Mouse (Mus musculus): ENCODE measurements around the gene Tcea2. TPM values are rescaled to one million over a fixed set of nuclear protein-coding genes. Genes with fewer than 3 reads are reported as not detected.

Gene Tcea2
- polyA plus RNA-seq (2014; fragmentation: Nextera tagmentation; extraction: Ambion mirVana) = 13.5 and 14.1 TPM in 2 replicates

- Histone ChIP-seq H3K4me1 (ENCODE audit: control insufficient read depth, insufficient read depth, low read length) (peaks cover 9% of the 10 kb centered on the region), H3K36me3 (ENCODE audit: control insufficient read depth, insufficient read depth, low read length) (no peaks in the 10 kb centered on the region), H3K4me3 (ENCODE audit: low read depth, low read length) (peak within 1 kb of the TSS; percentile 70), H3K4me2 (peak within 1 kb of the TSS; percentile 97), H3K9ac (ENCODE audit: low read depth, low read length) (peak within 1 kb of the TSS; percentile 89), H3K27me3 (ENCODE audit: control insufficient read depth, insufficient read depth, low read length) (no peaks in the 10 kb centered on the region), H3K9me3 (replicated peaks; ENCODE audit: control insufficient read depth, low read length) (no peaks in the 10 kb centered on the region), H3K27ac (ENCODE audit: low read depth, low read length) (peak within 1 kb of the TSS; percentile 70)
- under 1% methylated on average over 69 of the region's 69 CpGs for WGBS (ENCODE audit: insufficient replicate concordance)
- peak; percentile 28 for ATAC-seq (replicated peaks; ENCODE audit: insufficient number of reproducible peaks, low FRiP score, low TSS enrichment)
These were observed at the start of gene Tcea2 for GRCm38 (mm10) chr2:181679951-181680715. Tcea2 (plus strand) TSS chr2:181680310.

GRCm38 (mm10) chr2:181632624-181633023, 47.5 kb upstream of the Tcea2 start:
- Histone ChIP-seq H3K4me3 (ENCODE audit: low read depth, low read length) (no peak overlapping the region), H3K4me1 (ENCODE audit: control insufficient read depth, insufficient read depth, low read length) (no peaks in the 10 kb centered on the region), H3K9me3 (replicated peaks; ENCODE audit: control insufficient read depth, low read length) (no peaks in the 10 kb centered on the region), H3K27me3 (ENCODE audit: control insufficient read depth, insufficient read depth, low read length) (no peaks in the 10 kb centered on the region), H3K4me2 (no peak overlapping the region), H3K9ac (ENCODE audit: low read depth, low read length) (no peak overlapping the region), H3K36me3 (ENCODE audit: control insufficient read depth, insufficient read depth, low read length) (peaks cover 35% of the 10 kb centered on the region), H3K27ac (ENCODE audit: low read depth, low read length) (no peak overlapping the region)
- WGBS (ENCODE audit: insufficient replicate concordance) = 93% methylated on average over 6 of the region's 6 CpGs
- no peak for ATAC-seq (replicated peaks; ENCODE audit: insufficient number of reproducible peaks, low FRiP score, low TSS enrichment)

GRCm38 (mm10) chr2:181635865-181636264, 44.2 kb upstream of the Tcea2 start:
- H3K9ac ChIP-seq (ENCODE audit: low read depth, low read length) = no peak overlapping the region
- H3K4me2 ChIP-seq = no peak overlapping the region
- H3K9me3 ChIP-seq (replicated peaks; ENCODE audit: control insufficient read depth, low read length) = no peaks in the 10 kb centered on the region
- H3K27ac ChIP-seq (ENCODE audit: low read depth, low read length) = no peak overlapping the region
- peaks cover 35% of the 10 kb centered on the region for H3K36me3 ChIP-seq (ENCODE audit: control insufficient read depth, insufficient read depth, low read length)
- WGBS (ENCODE audit: insufficient replicate concordance) = 88% methylated on average over 3 of the region's 3 CpGs
- no peak overlapping the region for H3K4me3 ChIP-seq (ENCODE audit: low read depth, low read length)
- no peaks in the 10 kb centered on the region for H3K4me1 ChIP-seq (ENCODE audit: control insufficient read depth, insufficient read depth, low read length)
- no peaks in the 10 kb centered on the region for H3K27me3 ChIP-seq (ENCODE audit: control insufficient read depth, insufficient read depth, low read length)
- ATAC-seq (replicated peaks; ENCODE audit: insufficient number of reproducible peaks, low FRiP score, low TSS enrichment) = no peak

- Histone ChIP-seq H3K36me3 (ENCODE audit: control insufficient read depth, insufficient read depth, low read length) (peaks cover 19% of the 10 kb centered on the region), H3K9ac (ENCODE audit: low read depth, low read length) (no peak overlapping the region), H3K27ac (ENCODE audit: low read depth, low read length) (no peak overlapping the region), H3K4me2 (no peak overlapping the region), H3K4me3 (ENCODE audit: low read depth, low read length) (no peak overlapping the region), H3K9me3 (replicated peaks; ENCODE audit: control insufficient read depth, low read length) (no peaks in the 10 kb centered on the region), H3K27me3 (ENCODE audit: control insufficient read depth, insufficient read depth, low read length) (no peaks in the 10 kb centered on the region), H3K4me1 (ENCODE audit: control insufficient read depth, insufficient read depth, low read length) (no peaks in the 10 kb centered on the region)
- WGBS (ENCODE audit: insufficient replicate concordance) = 93% methylated on average over 2 of the region's 2 CpGs
- no peak for ATAC-seq (replicated peaks; ENCODE audit: insufficient number of reproducible peaks, low FRiP score, low TSS enrichment)
These were observed 35.7 kb upstream of the Tcea2 start for GRCm38 (mm10) chr2:181644361-181644760.

- Histone ChIP-seq H3K9me3 (replicated peaks; ENCODE audit: control insufficient read depth, low read length) (no peaks in the 10 kb centered on the region), H3K4me3 (ENCODE audit: low read depth, low read length) (no peak overlapping the region), H3K36me3 (ENCODE audit: control insufficient read depth, insufficient read depth, low read length) (peaks cover 32% of the 10 kb centered on the region), H3K4me1 (ENCODE audit: control insufficient read depth, insufficient read depth, low read length) (no peaks in the 10 kb centered on the region), H3K9ac (ENCODE audit: low read depth, low read length) (no peak overlapping the region), H3K27ac (ENCODE audit: low read depth, low read length) (no peak overlapping the region), H3K27me3 (ENCODE audit: control insufficient read depth, insufficient read depth, low read length) (no peaks in the 10 kb centered on the region), H3K4me2 (no peak overlapping the region)
- WGBS (ENCODE audit: insufficient replicate concordance) = 95% methylated on average over 3 of the region's 3 CpGs
- ATAC-seq (replicated peaks; ENCODE audit: insufficient number of reproducible peaks, low FRiP score, low TSS enrichment) = no peak
These were observed 34.4 kb upstream of the Tcea2 start for GRCm38 (mm10) chr2:181645666-181646065.

- no peaks in the 10 kb centered on the region for H3K4me1 ChIP-seq (ENCODE audit: control insufficient read depth, insufficient read depth, low read length)
- H3K9ac ChIP-seq (ENCODE audit: low read depth, low read length) = no peak overlapping the region
- H3K4me3 ChIP-seq (ENCODE audit: low read depth, low read length) = no peak overlapping the region
- H3K27me3 ChIP-seq (ENCODE audit: control insufficient read depth, insufficient read depth, low read length) = no peaks in the 10 kb centered on the region
- no peak overlapping the region for H3K4me2 ChIP-seq
- no peak for ATAC-seq (replicated peaks; ENCODE audit: insufficient number of reproducible peaks, low FRiP score, low TSS enrichment)
- no peaks in the 10 kb centered on the region for H3K9me3 ChIP-seq (replicated peaks; ENCODE audit: control insufficient read depth, low read length)
- WGBS (ENCODE audit: insufficient replicate concordance) = 86% methylated on average over 6 of the region's 6 CpGs
- peaks cover 35% of the 10 kb centered on the region for H3K36me3 ChIP-seq (ENCODE audit: control insufficient read depth, insufficient read depth, low read length)
- no peak overlapping the region for H3K27ac ChIP-seq (ENCODE audit: low read depth, low read length)
These were observed 33.3 kb upstream of the Tcea2 start for GRCm38 (mm10) chr2:181646626-181647472.

GRCm38 (mm10) chr2:181648926-181649325, 31.2 kb upstream of the Tcea2 start:
- H3K36me3 ChIP-seq (ENCODE audit: control insufficient read depth, insufficient read depth, low read length) = peaks cover 43% of the 10 kb centered on the region
- peaks cover 2% of the 10 kb centered on the region; the same call in 1 of the 2 replicates for H3K4me1 ChIP-seq (ENCODE audit: control insufficient read depth, insufficient read depth, low read length)
- no peak for ATAC-seq (replicated peaks; ENCODE audit: insufficient number of reproducible peaks, low FRiP score, low TSS enrichment)
- H3K9me3 ChIP-seq (replicated peaks; ENCODE audit: control insufficient read depth, low read length) = no peaks in the 10 kb centered on the region
- 93% methylated on average over 10 of the region's 10 CpGs for WGBS (ENCODE audit: insufficient replicate concordance)
- no peak overlapping the region for H3K9ac ChIP-seq (ENCODE audit: low read depth, low read length)
- H3K27me3 ChIP-seq (ENCODE audit: control insufficient read depth, insufficient read depth, low read length) = no peaks in the 10 kb centered on the region
- H3K27ac ChIP-seq (ENCODE audit: low read depth, low read length) = no peak overlapping the region
- H3K4me3 ChIP-seq (ENCODE audit: low read depth, low read length) = no peak overlapping the region
- H3K4me2 ChIP-seq = no peak overlapping the region

GRCm38 (mm10) chr2:181653065-181653464, 27.0 kb upstream of the Tcea2 start:
- no peak for ATAC-seq (replicated peaks; ENCODE audit: insufficient number of reproducible peaks, low FRiP score, low TSS enrichment)
- H3K4me1 ChIP-seq (ENCODE audit: control insufficient read depth, insufficient read depth, low read length) = peaks cover 2% of the 10 kb centered on the region; the same call in 1 of the 2 replicates
- H3K9me3 ChIP-seq (replicated peaks; ENCODE audit: control insufficient read depth, low read length) = no peaks in the 10 kb centered on the region

More at GRCm38 (mm10) chr2:181653065-181653464, 27.0 kb upstream of the Tcea2 start:
- H3K27me3 ChIP-seq (ENCODE audit: control insufficient read depth, insufficient read depth, low read length) = no peaks in the 10 kb centered on the region
- no peak overlapping the region for H3K4me2 ChIP-seq
- H3K36me3 ChIP-seq (ENCODE audit: control insufficient read depth, insufficient read depth, low read length) = peaks cover 55% of the 10 kb centered on the region
- no peak overlapping the region for H3K27ac ChIP-seq (ENCODE audit: low read depth, low read length)
- no peak overlapping the region for H3K9ac ChIP-seq (ENCODE audit: low read depth, low read length)
- no peak overlapping the region for H3K4me3 ChIP-seq (ENCODE audit: low read depth, low read length)

Measured in heart, embryonic 11.5 days (tissue).